Mouse (Mus musculus): ENCODE results near the gene Eid2b. TPM values are rescaled to one million over a fixed set of nuclear protein-coding genes. Genes with fewer than 3 reads are reported as not detected.
"Not testable (repeated sequence)": the region's sequence is repeated elsewhere in the genome, so short reads cannot be mapped to it uniquely, and the experiment has no call there.

The Eid2b gene
- 4.1 and 9.3 TPM in 2 replicates for polyA plus RNA-seq (2012; rRNA removed)

GRCm38 (mm10) chr7:28277615-28278278 lies at the start of gene Eid2b:
Gene Eid2b, plus strand, starts transcription at chr7:28277739.
- Histone ChIP-seq H3K27ac (ENCODE audit: insufficient read depth, low read length) (peak within 1 kb of the TSS; percentile 34; the same call in 1 of the 2 replicates), H3K36me3 (ENCODE audit: control insufficient read depth, insufficient read depth, low read length) (no peaks in the 10 kb centered on the region), H3K27me3 (ENCODE audit: control insufficient read depth, insufficient read depth, low read length) (no peaks in the 10 kb centered on the region), H3K4me1 (ENCODE audit: control insufficient read depth, insufficient read depth, insufficient read length) (peaks cover 8% of the 10 kb centered on the region), H3K4me3 (ENCODE audit: extremely low read depth, insufficient read depth, insufficient read length) (peak within 1 kb of the TSS; percentile 94)
- TF ChIP-seq CTCF (IDR thresholded peaks at IDR 0.05; ENCODE audit: extremely low read depth, insufficient read depth, insufficient read length, insufficient replicate concordance) (peak; percentile 98), POLR2A (IDR thresholded peaks at IDR 0.05; ENCODE audit: low read depth, low read length) (peak; percentile 16)
- 5% methylated on average over 68 of the region's 68 CpGs for WGBS
- DNase-seq (ENCODE audit: low read depth in 1 of 2, low spot score in 2 of 2), result peak; percentile 78 to 92

GRCm38 (mm10) chr7:28243943-28244342 lies 33.6 kb upstream of the Eid2b start:
- not testable (repeated sequence) for H3K36me3 ChIP-seq (ENCODE audit: control insufficient read depth, insufficient read depth, low read length); H3K27ac ChIP-seq (ENCODE audit: insufficient read depth, low read length); H3K4me3 ChIP-seq (ENCODE audit: extremely low read depth, insufficient read depth, insufficient read length); DNase-seq (ENCODE audit: low read depth in 1 of 2, low spot score in 2 of 2); H3K27me3 ChIP-seq (ENCODE audit: control insufficient read depth, insufficient read depth, low read length); H3K4me1 ChIP-seq (ENCODE audit: control insufficient read depth, insufficient read depth, insufficient read length)
- WGBS, result 64% methylated on average over 2 of the region's 2 CpGs

GRCm38 (mm10) chr7:28248957-28249356 lies 28.6 kb upstream of the Eid2b start:
- Histone ChIP-seq H3K36me3 (ENCODE audit: control insufficient read depth, insufficient read depth, low read length) (no peaks in the 10 kb centered on the region), H3K27ac (ENCODE audit: insufficient read depth, low read length) (no peak overlapping the region), H3K4me1 (ENCODE audit: control insufficient read depth, insufficient read depth, insufficient read length) (no peaks in the 10 kb centered on the region), H3K4me3 (ENCODE audit: extremely low read depth, insufficient read depth, insufficient read length) (no peak overlapping the region), H3K27me3 (ENCODE audit: control insufficient read depth, insufficient read depth, low read length) (no peaks in the 10 kb centered on the region)
- WGBS, result 81% methylated on average over 3 of the region's 3 CpGs
- no peak for DNase-seq (ENCODE audit: low read depth in 1 of 2, low spot score in 2 of 2)
- no peak for TF ChIP-seq POLR2A (IDR thresholded peaks at IDR 0.05; ENCODE audit: low read depth, low read length)
- no peak for TF ChIP-seq CTCF (IDR thresholded peaks at IDR 0.05; ENCODE audit: extremely low read depth, insufficient read depth, insufficient read length, insufficient replicate concordance)

GRCm38 (mm10) chr7:28251976-28252375 lies 25.6 kb upstream of the Eid2b start:
- TF ChIP-seq POLR2A (IDR thresholded peaks at IDR 0.05; ENCODE audit: low read depth, low read length), result no peak
- no peak for TF ChIP-seq CTCF (IDR thresholded peaks at IDR 0.05; ENCODE audit: extremely low read depth, insufficient read depth, insufficient read length, insufficient replicate concordance)
- Histone ChIP-seq H3K27me3 (ENCODE audit: control insufficient read depth, insufficient read depth, low read length) (no peaks in the 10 kb centered on the region), H3K27ac (ENCODE audit: insufficient read depth, low read length) (no peak overlapping the region), H3K36me3 (ENCODE audit: control insufficient read depth, insufficient read depth, low read length) (no peaks in the 10 kb centered on the region), H3K4me3 (ENCODE audit: extremely low read depth, insufficient read depth, insufficient read length) (no peak overlapping the region), H3K4me1 (ENCODE audit: control insufficient read depth, insufficient read depth, insufficient read length) (no peaks in the 10 kb centered on the region)
- 94% methylated on average over 17 of the region's 17 CpGs for WGBS
- no peak for DNase-seq (ENCODE audit: low read depth in 1 of 2, low spot score in 2 of 2)

DNA sequence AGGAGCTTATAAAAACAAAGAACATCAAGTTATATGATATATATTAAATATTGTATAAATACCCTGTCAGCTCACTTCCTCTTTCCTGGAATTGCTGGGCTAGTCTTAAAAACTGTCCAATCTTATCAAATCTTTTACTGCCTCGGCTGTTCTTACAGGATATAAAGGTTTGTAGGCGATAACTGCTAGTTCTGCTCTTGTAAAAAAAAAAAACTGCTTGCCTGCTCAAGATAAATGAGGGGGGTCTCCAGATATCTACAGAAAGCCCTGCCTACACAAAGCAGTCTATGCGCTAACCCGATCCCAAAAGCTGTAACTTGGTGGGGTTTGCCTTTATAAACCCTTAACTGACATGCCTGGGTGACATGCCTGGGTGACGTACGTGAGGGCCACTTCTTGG lies 22.9 kb upstream of the Eid2b start:
- Histone ChIP-seq H3K4me3 (ENCODE audit: extremely low read depth, insufficient read depth, insufficient read length) (no peak overlapping the region), H3K4me1 (ENCODE audit: control insufficient read depth, insufficient read depth, insufficient read length) (no peaks in the 10 kb centered on the region), H3K27me3 (ENCODE audit: control insufficient read depth, insufficient read depth, low read length) (no peaks in the 10 kb centered on the region), H3K36me3 (ENCODE audit: control insufficient read depth, insufficient read depth, low read length) (no peaks in the 10 kb centered on the region), H3K27ac (ENCODE audit: insufficient read depth, low read length) (no peak overlapping the region)
- 50% methylated on average over 6 of the region's 6 CpGs for WGBS
- no peak for TF ChIP-seq POLR2A (IDR thresholded peaks at IDR 0.05; ENCODE audit: low read depth, low read length)
- no peak for TF ChIP-seq CTCF (IDR thresholded peaks at IDR 0.05; ENCODE audit: extremely low read depth, insufficient read depth, insufficient read length, insufficient replicate concordance)
- DNase-seq (ENCODE audit: low read depth in 1 of 2, low spot score in 2 of 2), result no peak

- Histone ChIP-seq H3K27ac (ENCODE audit: insufficient read depth, low read length) (no peak overlapping the region), H3K36me3 (ENCODE audit: control insufficient read depth, insufficient read depth, low read length) (no peaks in the 10 kb centered on the region), H3K27me3 (ENCODE audit: control insufficient read depth, insufficient read depth, low read length) (no peaks in the 10 kb centered on the region), H3K4me1 (ENCODE audit: control insufficient read depth, insufficient read depth, insufficient read length) (no peaks in the 10 kb centered on the region), H3K4me3 (ENCODE audit: extremely low read depth, insufficient read depth, insufficient read length) (no peak overlapping the region)
- 86% methylated on average over 6 of the region's 6 CpGs for WGBS
- TF ChIP-seq POLR2A (IDR thresholded peaks at IDR 0.05; ENCODE audit: low read depth, low read length) (no peak), CTCF (IDR thresholded peaks at IDR 0.05; ENCODE audit: extremely low read depth, insufficient read depth, insufficient read length, insufficient replicate concordance) (no peak)
- DNase-seq (ENCODE audit: low read depth in 1 of 2, low spot score in 2 of 2), result no peak
Measured at GRCm38 (mm10) chr7:28255476-28255875, 22.1 kb upstream of the Eid2b start.

DNA sequence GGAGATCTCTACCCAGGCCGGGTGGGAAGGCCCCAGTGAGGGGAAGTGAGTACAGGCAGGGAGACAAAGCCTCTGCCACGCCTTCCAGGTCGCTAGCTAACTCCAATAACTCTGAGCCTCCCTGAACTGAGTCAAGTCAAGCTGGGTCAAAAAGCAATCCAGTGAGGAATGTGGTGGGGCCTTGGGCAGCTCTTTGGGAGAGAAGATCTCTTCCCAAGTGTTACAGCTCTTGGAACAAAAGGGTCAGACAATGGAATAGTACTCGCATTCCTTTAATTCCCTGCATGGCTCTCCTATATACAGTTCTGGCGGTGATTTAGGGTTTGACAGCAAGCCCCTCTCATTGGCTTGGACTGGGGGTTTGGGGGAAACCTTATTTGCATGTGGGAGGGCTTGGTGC lies 14.7 kb upstream of the Eid2b start:
- DNase-seq (ENCODE audit: low read depth in 1 of 2, low spot score in 2 of 2), result no peak
- Histone ChIP-seq H3K27ac (ENCODE audit: insufficient read depth, low read length) (no peak overlapping the region), H3K4me3 (ENCODE audit: extremely low read depth, insufficient read depth, insufficient read length) (no peak overlapping the region), H3K4me1 (ENCODE audit: control insufficient read depth, insufficient read depth, insufficient read length) (peaks cover 2% of the 10 kb centered on the region; the same call in 1 of the 2 replicates), H3K36me3 (ENCODE audit: control insufficient read depth, insufficient read depth, low read length) (no peaks in the 10 kb centered on the region), H3K27me3 (ENCODE audit: control insufficient read depth, insufficient read depth, low read length) (peaks cover 2% of the 10 kb centered on the region)
- no peak for TF ChIP-seq POLR2A (IDR thresholded peaks at IDR 0.05; ENCODE audit: low read depth, low read length)
- TF ChIP-seq CTCF (IDR thresholded peaks at IDR 0.05; ENCODE audit: extremely low read depth, insufficient read depth, insufficient read length, insufficient replicate concordance), result no peak
- 52% methylated on average over 5 of the region's 5 CpGs for WGBS
